ENCODE assay signal across 9 mouse cellular contexts in the genomic region with DNA sequence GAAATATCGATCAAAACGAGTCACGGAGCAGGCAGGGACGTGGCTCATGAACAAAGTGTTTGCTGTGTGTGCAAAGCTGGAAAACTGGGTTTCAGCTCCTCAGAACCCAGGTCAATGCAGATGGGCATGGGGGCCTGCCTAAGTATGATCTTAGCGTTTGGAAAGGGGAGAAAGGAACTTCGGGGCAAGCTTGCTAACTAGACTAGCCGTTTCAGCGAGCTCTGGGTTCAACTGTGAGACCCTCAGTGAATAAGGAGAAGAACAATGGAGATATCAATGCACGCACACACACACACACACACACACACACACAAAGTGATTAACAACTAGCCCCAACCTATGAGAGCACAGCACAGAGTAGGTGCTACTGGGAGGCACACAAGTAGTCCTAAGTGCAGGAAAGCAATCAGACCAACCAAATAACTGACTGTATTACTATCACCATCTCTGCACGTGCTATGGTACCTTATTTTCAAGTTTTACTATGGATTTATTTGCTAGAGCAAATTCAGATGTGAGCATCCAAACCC.
A peak's percentile ranks its signal among the peaks of the same experiment; 100 is the strongest.
DNase-seq lines count a peak whose midpoint lies in the region; ATAC-seq lines count a peak whose summit lies in the region.
"Had no signal": no experiment of that assay in that cellular context is flagged by ENCODE, and none has a peak within 500 bp of the region (broad histone marks: within the 10 kb centered on the region; RNA-seq: fewer than 3 reads in every experiment).

No protein-coding gene starts in this region.

- peak overlapping the region; percentile 51; the same call in 1 of the 2 replicates for H3K27ac ChIP-seq in heart, embryonic 13.5 days (replicated peaks)
- no peak overlapping the region for H3K27ac ChIP-seq in embryonic facial prominence, embryonic 11.5 days (replicated peaks; ENCODE audit: low read depth, low read length)
- H3K27ac ChIP-seq in hindbrain, embryonic 16.5 days (ENCODE audit: low read depth, low read length) = no peak overlapping the region

- intact Hi-C loops in heart, postnatal 25 days (cut with DNase I) = no loop called here
- intact Hi-C loops in gastrocnemius, postnatal 14 days (cut with DNase I; ENCODE audit: low total_unique reads) = loop anchor here (10.0 kb wide), 1 partner anchor 154 kb away; no protein-coding TSS in a partner anchor

- no peak overlapping the region for H3K4me3 ChIP-seq in heart, embryonic 13.5 days
- H3K4me3 ChIP-seq in embryonic facial prominence, embryonic 11.5 days (ENCODE audit: low read depth, low read length) = no peak overlapping the region
- no peak overlapping the region for H3K4me3 ChIP-seq in hindbrain, embryonic 16.5 days (ENCODE audit: low read length)

- DNase-seq in heart, postnatal 25 days (ENCODE audit: low spot score) = no peak
- no peak for DNase-seq in embryonic facial prominence, embryonic 11.5 days (ENCODE audit: low spot score)
- peak; percentile 47 for DNase-seq in neural tube, embryonic 10.5 days (ENCODE audit: extremely low spot score, low spot score)
- DNase-seq in ovary, postnatal 36 days (ENCODE audit: low spot score) = no peak
- no peak for DNase-seq in gastrocnemius, postnatal 14 days
- no peak for DNase-seq in frontal cortex, postnatal 14 days (ENCODE audit: low spot score in 2 of 2)
- DNase-seq: cerebellum, postnatal 36 days had no signal

- peak overlapping the region; percentile 58; the same call in 1 of the 2 replicates for H3K9ac ChIP-seq in heart, embryonic 13.5 days
- H3K9ac ChIP-seq in embryonic facial prominence, embryonic 11.5 days (replicated peaks; ENCODE audit: low read length) = no peak overlapping the region
- 0 out of 2 replicates have a peak overlapping the region, but pooled peaks have one; percentile 13 for H3K9ac ChIP-seq in hindbrain, embryonic 16.5 days (ENCODE audit: low read depth, low read length)

- peak overlapping the region; percentile 54 for H3K4me2 ChIP-seq in heart, embryonic 13.5 days
- no peak overlapping the region for H3K4me2 ChIP-seq in embryonic facial prominence, embryonic 11.5 days (ENCODE audit: low read depth, low read length)
- H3K4me2 ChIP-seq in hindbrain, embryonic 16.5 days (ENCODE audit: low read length) = peak overlapping the region; percentile 41

- H3K9me3 ChIP-seq in heart, embryonic 13.5 days = no peaks in the 10 kb centered on the region
- no peaks in the 10 kb centered on the region for H3K9me3 ChIP-seq in embryonic facial prominence, embryonic 11.5 days (replicated peaks; ENCODE audit: control insufficient read depth, low read length)
- H3K9me3 ChIP-seq in hindbrain, embryonic 16.5 days (ENCODE audit: control insufficient read depth, low read length) = no peaks in the 10 kb centered on the region

- ATAC-seq in heart, embryonic 13.5 days (ENCODE audit: extremely low read depth, insufficient number of reproducible peaks, low FRiP score, low TSS enrichment) = no peak
- peak; percentile 53; the same call in 1 of the 2 replicates for ATAC-seq in embryonic facial prominence, embryonic 11.5 days (replicated peaks; ENCODE audit: insufficient number of reproducible peaks, low FRiP score, low TSS enrichment, low read depth)
- no peak for ATAC-seq in hindbrain, embryonic 16.5 days

- peaks cover 26% of the 10 kb centered on the region for H3K4me1 ChIP-seq in heart, embryonic 13.5 days
- H3K4me1 ChIP-seq in embryonic facial prominence, embryonic 11.5 days (ENCODE audit: control insufficient read depth, insufficient read depth, low read length) = peaks cover 14% of the 10 kb centered on the region
- peaks cover 12% of the 10 kb centered on the region for H3K4me1 ChIP-seq in hindbrain, embryonic 16.5 days (ENCODE audit: control insufficient read depth, insufficient read depth, low read depth, low read length)

- H3K27me3 ChIP-seq in heart, embryonic 13.5 days (replicated peaks) = no peaks in the 10 kb centered on the region
- H3K27me3 ChIP-seq in embryonic facial prominence, embryonic 11.5 days (ENCODE audit: control insufficient read depth, insufficient read depth, low read length) = no peaks in the 10 kb centered on the region
- no peaks in the 10 kb centered on the region; the same call in 1 of the 2 replicates for H3K27me3 ChIP-seq in hindbrain, embryonic 16.5 days (replicated peaks; ENCODE audit: control insufficient read depth, insufficient read depth, low read length)

- no peaks in the 10 kb centered on the region for H3K36me3 ChIP-seq in heart, embryonic 13.5 days
- no peaks in the 10 kb centered on the region for H3K36me3 ChIP-seq in embryonic facial prominence, embryonic 11.5 days (replicated peaks; ENCODE audit: control insufficient read depth, insufficient read depth, low read depth, low read length)
- H3K36me3 ChIP-seq in hindbrain, embryonic 16.5 days (ENCODE audit: control insufficient read depth, insufficient read depth, low read length) = no peaks in the 10 kb centered on the region

- WGBS in heart, embryonic 13.5 days = 48% methylated on average over 10 of the region's 10 CpGs
- 29% methylated on average over 10 of the region's 10 CpGs for WGBS in embryonic facial prominence, embryonic 11.5 days
- WGBS in hindbrain, embryonic 16.5 days = 18% methylated on average over 10 of the region's 10 CpGs
